Mouse (Mus musculus): ENCODE measurements at regions not wholly inside any gene's neighbourhood (a gene's known extent, or its start where the extent isn't known, plus 50 kb on each side); places are given as distances from the start of the nearest gene placed in this dataset.

DNA sequence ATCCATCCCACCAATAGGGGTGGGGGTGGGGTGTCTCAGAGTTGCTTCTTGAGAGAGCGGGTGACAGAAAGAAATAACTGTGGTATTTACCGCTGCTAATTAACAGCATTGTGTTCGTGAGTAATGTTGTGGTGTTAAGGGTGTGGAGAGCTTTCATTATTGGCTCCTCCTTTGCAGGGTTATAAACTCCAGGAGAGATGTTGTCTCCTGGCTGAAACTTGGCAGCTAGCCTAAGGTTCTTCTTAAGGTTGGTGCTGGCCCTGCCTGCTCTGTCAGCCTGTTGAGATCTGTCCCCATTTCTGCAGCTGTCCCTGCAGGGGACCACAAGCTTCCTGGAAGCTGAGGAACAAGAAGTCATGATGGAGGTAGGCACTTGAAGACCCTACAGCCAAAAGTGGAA is 120.6 kb downstream of the Sox9 start:
- 78% methylated on average over 3 of the region's 3 CpGs for WGBS
- Histone ChIP-seq H3K9me3 (no peaks in the 10 kb centered on the region), H3K4me3 (replicated peaks) (no peak overlapping the region), H3K4me1 (no peaks in the 10 kb centered on the region), H3K27me3 (no peaks in the 10 kb centered on the region), H3K4me2 (no peak overlapping the region), H3K9ac (no peak overlapping the region), H3K36me3 (replicated peaks) (no peaks in the 10 kb centered on the region), H3K27ac (no peak overlapping the region)
- ATAC-seq (ENCODE audit: low FRiP score), result no peak

DNA sequence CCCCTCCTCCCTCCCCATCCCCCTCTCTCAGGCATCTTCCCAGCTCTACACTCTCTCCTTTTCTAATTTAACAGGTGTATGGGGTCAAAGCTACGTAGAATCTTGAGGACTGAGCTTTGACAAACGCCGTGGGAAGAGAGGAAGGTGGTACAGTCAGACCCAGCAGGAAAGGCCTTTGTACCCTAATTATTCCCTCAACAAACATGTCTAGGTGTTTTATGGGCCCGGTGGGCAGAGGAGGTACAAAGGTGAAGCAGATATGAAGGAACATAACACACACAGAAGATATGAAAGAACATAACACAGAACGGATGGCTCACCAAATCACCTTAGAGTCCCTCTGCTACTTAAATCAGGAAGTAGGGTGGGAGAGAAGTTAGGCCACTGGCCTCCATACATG is 128.3 kb downstream of the Sox9 start:
- H3K9ac ChIP-seq, result no peak overlapping the region
- no peaks in the 10 kb centered on the region for H3K9me3 ChIP-seq
- no peak for ATAC-seq (ENCODE audit: low FRiP score)
- no peak overlapping the region for H3K27ac ChIP-seq
- H3K4me3 ChIP-seq (replicated peaks), result no peak overlapping the region
- no peaks in the 10 kb centered on the region for H3K4me1 ChIP-seq
- H3K36me3 ChIP-seq (replicated peaks), result no peaks in the 10 kb centered on the region
- H3K4me2 ChIP-seq, result no peak overlapping the region
- no peaks in the 10 kb centered on the region for H3K27me3 ChIP-seq
- 80% methylated on average over 5 of the region's 5 CpGs for WGBS

DNA sequence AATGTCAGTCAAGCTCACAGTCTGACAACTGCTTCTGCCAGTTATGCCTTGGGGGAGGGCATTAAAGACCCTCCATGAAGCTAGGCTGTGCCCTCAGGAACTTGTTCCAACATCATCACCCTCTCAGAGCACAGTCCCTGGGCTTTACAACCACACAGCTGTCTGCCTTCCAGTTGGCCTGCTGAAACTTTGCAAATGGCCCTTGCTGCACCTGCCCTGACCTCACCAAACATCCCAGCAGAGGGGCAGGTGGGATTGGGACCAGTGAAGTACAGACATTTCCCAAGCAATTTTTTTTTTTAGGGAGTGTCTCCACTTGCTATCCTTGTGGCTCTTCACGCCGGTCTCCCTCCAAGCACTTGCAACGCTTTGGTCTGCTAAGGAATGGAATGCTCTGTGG is 130.9 kb downstream of the Sox9 start:
- Histone ChIP-seq H3K4me3 (replicated peaks) (no peak overlapping the region), H3K4me1 (no peaks in the 10 kb centered on the region), H3K27ac (no peak overlapping the region), H3K4me2 (no peak overlapping the region), H3K9ac (no peak overlapping the region), H3K27me3 (no peaks in the 10 kb centered on the region), H3K36me3 (replicated peaks) (no peaks in the 10 kb centered on the region), H3K9me3 (no peaks in the 10 kb centered on the region)
- WGBS, result 80% methylated on average over 3 of the region's 3 CpGs
- ATAC-seq (ENCODE audit: low FRiP score), result no peak

DNA sequence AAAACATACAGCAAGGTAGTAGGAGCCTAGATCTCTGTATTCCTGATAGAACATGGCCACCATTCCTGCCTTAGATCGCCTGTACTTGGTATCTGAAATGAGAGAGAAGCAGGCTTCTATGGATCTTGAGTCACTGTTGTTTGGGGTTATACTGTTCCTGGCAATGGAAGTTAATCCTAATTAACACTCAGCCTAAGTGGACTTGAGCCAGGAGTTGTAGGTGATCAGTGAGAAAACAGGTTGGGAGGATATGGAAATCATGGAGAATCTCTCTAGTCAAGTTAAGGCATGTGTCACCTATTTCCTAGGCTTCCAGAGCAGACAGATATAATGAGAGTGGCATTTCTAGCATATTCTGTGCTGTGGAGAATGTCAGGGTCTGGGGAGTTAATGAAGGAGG is 134.9 kb downstream of the Sox9 start:
- no peak for ATAC-seq (ENCODE audit: low FRiP score)
- no peak overlapping the region for H3K4me2 ChIP-seq
- H3K36me3 ChIP-seq (replicated peaks), result no peaks in the 10 kb centered on the region
- H3K4me1 ChIP-seq, result no peaks in the 10 kb centered on the region
- no peaks in the 10 kb centered on the region for H3K9me3 ChIP-seq
- H3K4me3 ChIP-seq (replicated peaks), result no peak overlapping the region
- H3K27ac ChIP-seq, result no peak overlapping the region
- no peaks in the 10 kb centered on the region for H3K27me3 ChIP-seq
- 86% methylated on average over 1 of the region's 1 CpGs for WGBS
- H3K9ac ChIP-seq, result no peak overlapping the region

DNA sequence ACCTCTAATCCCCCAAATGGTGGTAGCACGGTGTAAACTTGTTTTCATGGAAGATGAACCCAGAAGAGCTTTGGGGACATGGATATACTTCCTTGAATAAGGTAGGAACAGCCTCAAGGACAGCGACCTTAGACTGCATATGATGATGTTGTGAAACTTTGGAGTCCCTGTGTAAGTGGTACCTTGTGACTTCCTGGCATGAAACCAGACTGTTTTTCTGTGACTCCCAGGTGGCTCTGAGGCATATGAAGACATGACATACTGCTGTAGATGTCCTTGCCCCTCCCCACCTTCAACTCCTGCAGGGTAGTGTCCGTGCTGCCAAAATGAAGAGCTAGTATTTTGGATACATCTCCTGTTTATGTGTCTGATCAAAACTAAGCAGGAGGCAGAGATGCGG is 138.1 kb downstream of the Sox9 start:
- 89% methylated on average over 4 of the region's 4 CpGs for WGBS
- no peaks in the 10 kb centered on the region for H3K9me3 ChIP-seq
- H3K4me3 ChIP-seq (replicated peaks), result no peak overlapping the region
- H3K4me2 ChIP-seq, result no peak overlapping the region
- H3K9ac ChIP-seq, result no peak overlapping the region
- H3K27ac ChIP-seq, result no peak overlapping the region
- peaks cover 5% of the 10 kb centered on the region; the same call in 1 of the 2 replicates for H3K4me1 ChIP-seq
- no peak for ATAC-seq (ENCODE audit: low FRiP score)
- no peaks in the 10 kb centered on the region for H3K27me3 ChIP-seq
- no peaks in the 10 kb centered on the region for H3K36me3 ChIP-seq (replicated peaks)

DNA sequence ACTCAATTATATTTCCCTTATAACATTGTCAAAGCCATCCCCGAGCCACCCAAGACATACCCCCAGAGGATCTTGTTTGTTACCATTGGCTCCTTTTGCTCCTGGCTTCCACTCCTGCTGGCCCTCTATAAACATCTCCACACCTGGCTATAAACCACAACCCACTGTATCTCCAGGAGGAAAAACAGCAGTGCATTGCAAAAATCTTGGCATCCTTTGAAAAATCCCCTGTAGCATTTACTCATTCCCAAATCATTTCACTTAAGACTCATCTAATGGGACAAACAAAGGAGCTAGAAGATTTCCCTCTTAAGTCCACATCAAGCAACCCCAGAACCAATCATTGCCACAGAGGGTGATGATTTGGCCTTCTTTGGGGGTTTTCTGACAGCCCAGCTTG is 142.6 kb downstream of the Sox9 start:
- no peak overlapping the region for H3K9ac ChIP-seq
- no peak overlapping the region for H3K4me2 ChIP-seq
- H3K9me3 ChIP-seq, result no peaks in the 10 kb centered on the region
- WGBS, result 87% methylated on average over 1 of the region's 1 CpGs
- no peaks in the 10 kb centered on the region for H3K27me3 ChIP-seq
- H3K36me3 ChIP-seq (replicated peaks), result no peaks in the 10 kb centered on the region
- no peak overlapping the region for H3K27ac ChIP-seq
- H3K4me1 ChIP-seq, result peaks cover 7% of the 10 kb centered on the region; the same call in 1 of the 2 replicates
- ATAC-seq (ENCODE audit: low FRiP score), result no peak
- no peak overlapping the region for H3K4me3 ChIP-seq (replicated peaks)

DNA sequence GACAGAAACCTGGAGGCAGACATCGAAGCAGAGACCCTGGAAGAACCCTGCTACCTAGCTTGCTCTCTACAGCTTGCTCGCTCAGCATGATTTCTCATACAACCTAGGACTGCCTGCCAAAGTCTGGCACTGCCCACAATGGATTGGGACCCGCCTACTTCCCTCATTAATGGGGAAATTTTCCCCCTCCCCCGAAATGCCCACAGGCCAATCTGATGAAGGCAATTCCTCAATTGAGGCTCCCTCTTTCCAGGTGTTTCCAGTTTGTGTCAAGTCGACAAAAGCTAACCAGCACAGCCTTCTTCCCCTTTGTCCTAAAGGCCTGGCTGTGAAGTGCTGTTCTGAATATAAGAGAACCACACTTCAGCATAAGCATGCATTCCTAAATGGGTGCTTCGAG is 143.1 kb downstream of the Sox9 start:
- H3K27me3 ChIP-seq, result no peaks in the 10 kb centered on the region
- peaks cover 7% of the 10 kb centered on the region; the same call in 1 of the 2 replicates for H3K4me1 ChIP-seq
- 48% methylated on average over 6 of the region's 6 CpGs for WGBS
- H3K9ac ChIP-seq, result no peak overlapping the region
- H3K4me3 ChIP-seq (replicated peaks), result no peak overlapping the region
- no peaks in the 10 kb centered on the region for H3K9me3 ChIP-seq
- no peak overlapping the region for H3K4me2 ChIP-seq
- no peak overlapping the region for H3K27ac ChIP-seq
- peak; percentile 64; the same call in 1 of the 2 replicates for ATAC-seq (ENCODE audit: low FRiP score)
- H3K36me3 ChIP-seq (replicated peaks), result no peaks in the 10 kb centered on the region

DNA sequence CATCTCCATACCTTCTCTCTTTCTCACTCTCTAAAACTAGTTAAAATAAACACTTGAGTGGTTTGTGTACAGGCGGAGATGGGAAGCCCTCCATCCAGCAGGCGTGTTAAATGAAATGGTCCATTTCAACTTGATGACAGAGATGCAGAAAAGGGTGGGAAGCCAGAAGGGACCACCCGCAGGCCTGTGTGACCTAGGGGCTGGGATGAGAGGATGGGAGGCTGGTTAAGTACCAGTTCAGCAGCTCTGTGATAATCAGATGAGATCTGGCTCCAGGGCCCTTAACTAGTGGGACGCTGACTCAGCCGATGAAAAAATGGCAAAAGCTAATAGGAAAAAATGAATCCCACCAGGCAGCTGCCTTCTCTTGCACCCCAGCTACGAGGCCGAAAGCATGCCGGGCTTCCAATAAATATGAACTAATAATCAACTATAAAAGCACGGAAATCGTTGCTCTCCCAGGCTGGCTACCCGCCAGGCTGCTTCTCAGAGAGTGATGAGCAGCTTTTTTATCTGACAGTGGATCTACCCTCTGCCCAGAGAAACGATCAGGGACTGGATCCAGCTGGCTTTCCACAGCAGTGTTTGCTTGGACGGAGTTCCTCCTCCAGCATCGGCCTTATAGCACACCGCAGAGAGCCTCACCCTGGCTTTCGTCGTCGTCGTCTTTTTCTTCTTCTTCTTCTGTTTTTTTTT is 144.5 kb downstream of the Sox9 start:
- Histone ChIP-seq H3K27me3 (no peaks in the 10 kb centered on the region), H3K4me2 (no peak overlapping the region)
- 87% methylated on average over 19 of the region's 19 CpGs for WGBS

DNA sequence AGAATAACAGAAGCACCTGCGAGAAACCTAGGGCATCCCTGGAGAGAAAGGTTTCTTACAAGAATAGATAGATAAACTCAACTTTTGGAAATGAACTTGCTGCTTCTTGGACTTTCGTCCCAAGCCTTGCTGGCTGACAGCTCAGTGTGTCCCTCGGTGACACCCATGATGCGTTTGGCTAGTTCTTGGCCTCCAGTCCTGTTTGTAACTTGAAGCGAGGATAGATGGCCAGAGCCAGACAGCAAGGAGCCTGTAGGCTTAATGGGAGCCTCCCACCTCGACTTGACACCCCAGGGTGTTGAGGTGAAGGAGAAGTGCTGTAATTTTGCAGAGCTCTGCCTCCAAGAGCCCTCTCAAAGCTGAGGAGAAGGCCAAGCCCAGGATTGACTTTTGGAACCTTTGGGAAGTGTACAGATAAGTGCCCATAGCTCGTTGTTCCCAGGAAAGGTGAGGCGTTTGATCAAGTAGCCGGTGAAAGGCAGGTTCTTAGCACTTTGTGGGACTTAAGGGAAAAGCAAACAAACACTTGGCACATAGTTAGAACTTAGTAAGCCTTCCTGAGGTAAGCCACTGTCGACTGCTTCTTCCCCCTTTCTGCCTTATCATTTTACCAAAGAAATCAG is 148.3 kb downstream of the Sox9 start:
- Histone ChIP-seq H3K27me3 (no peaks in the 10 kb centered on the region), H3K36me3 (replicated peaks) (no peaks in the 10 kb centered on the region), H3K4me3 (replicated peaks) (no peak overlapping the region), H3K9me3 (no peaks in the 10 kb centered on the region), H3K4me1 (peaks cover under 1% of the 10 kb centered on the region; the same call in 1 of the 2 replicates), H3K9ac (no peak overlapping the region), H3K27ac (no peak overlapping the region), H3K4me2 (no peak overlapping the region)
- WGBS, result 82% methylated on average over 10 of the region's 10 CpGs
- no peak for ATAC-seq (ENCODE audit: low FRiP score)

More for the DNA sequence above, 144.5 kb downstream of the Sox9 start:
- ATAC-seq (ENCODE audit: low FRiP score), result no peak
- H3K9ac ChIP-seq, result no peak overlapping the region
- no peak overlapping the region for H3K27ac ChIP-seq
- peaks cover 7% of the 10 kb centered on the region; the same call in 1 of the 2 replicates for H3K4me1 ChIP-seq
- no peaks in the 10 kb centered on the region for H3K9me3 ChIP-seq
- no peaks in the 10 kb centered on the region for H3K36me3 ChIP-seq (replicated peaks)
- H3K4me3 ChIP-seq (replicated peaks), result no peak overlapping the region

DNA sequence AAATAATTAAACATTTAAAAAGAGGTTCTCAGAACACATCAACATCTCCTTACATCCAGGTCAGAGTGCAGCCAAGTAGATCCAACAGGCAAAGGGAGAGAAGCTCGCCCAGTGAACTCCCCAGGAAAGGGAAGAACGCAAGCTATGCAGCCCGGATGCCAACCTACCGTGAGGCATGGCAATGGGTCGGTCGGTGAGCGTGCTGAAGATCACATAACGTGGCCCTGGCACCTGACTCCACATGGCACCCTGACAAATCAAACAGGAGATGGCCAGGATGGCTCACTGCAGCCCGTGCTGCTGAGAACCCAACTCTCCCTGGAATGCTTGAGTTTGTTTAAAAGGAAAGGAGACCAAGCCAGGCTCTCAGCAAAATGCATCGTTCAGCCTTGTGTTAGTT is 156.0 kb downstream of the Sox9 start:
- ATAC-seq (ENCODE audit: low FRiP score), result no peak
- H3K27me3 ChIP-seq, result no peaks in the 10 kb centered on the region
- no peak overlapping the region for H3K9ac ChIP-seq
- no peak overlapping the region for H3K4me2 ChIP-seq
- no peak overlapping the region for H3K27ac ChIP-seq
- H3K36me3 ChIP-seq (replicated peaks), result no peaks in the 10 kb centered on the region
- H3K4me1 ChIP-seq, result no peaks in the 10 kb centered on the region
- no peaks in the 10 kb centered on the region for H3K9me3 ChIP-seq
- no peak overlapping the region for H3K4me3 ChIP-seq (replicated peaks)
- 96% methylated on average over 10 of the region's 10 CpGs for WGBS

DNA sequence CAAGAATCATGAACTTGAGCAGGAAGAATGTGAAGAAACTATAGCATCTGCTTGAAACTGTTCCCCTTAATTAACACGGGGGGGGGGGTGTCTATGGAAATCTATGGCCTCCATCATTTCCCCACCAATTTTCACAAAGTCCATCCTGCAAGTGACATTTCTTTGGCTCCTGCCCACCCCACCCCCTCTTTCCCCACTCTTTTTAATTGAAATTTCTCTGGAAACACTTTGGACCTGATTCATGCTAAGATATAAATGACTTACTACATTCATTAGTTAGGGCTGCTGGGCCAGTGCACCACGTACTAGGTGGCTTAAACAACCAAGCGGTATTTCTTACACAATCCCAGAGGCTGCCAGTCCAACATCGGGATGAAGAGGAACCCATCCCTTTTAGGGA is 169.4 kb downstream of the Sox9 start:
- Histone ChIP-seq H3K9me3 (no peaks in the 10 kb centered on the region), H3K4me2 (no peak overlapping the region), H3K9ac (no peak overlapping the region), H3K4me1 (peaks cover 22% of the 10 kb centered on the region), H3K36me3 (replicated peaks) (no peaks in the 10 kb centered on the region), H3K27me3 (no peaks in the 10 kb centered on the region), H3K27ac (no peak overlapping the region), H3K4me3 (replicated peaks) (no peak overlapping the region)
- WGBS, result 67% methylated on average over 4 of the region's 4 CpGs
- no peak for ATAC-seq (ENCODE audit: low FRiP score)

DNA sequence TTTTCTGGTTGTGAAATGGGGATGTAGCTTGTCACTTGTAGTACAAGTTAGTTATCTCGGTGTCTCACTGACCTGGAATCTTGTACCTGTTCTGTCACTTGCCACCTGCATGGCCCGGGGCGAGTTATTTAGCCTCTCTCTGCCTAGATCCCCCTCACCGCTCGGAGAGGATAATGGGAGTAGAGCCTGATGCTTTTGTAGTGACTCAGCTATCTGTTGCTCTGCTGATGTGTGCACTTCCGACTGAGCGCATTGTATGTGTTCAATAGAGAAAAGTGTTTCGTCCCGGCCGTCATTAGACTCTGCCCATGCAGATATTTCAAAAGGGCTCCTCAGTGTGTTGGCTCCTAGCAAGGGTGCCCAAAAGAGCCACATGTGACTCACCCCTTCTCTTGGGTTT is 170.3 kb downstream of the Sox9 start:
- Histone ChIP-seq H3K9me3 (no peaks in the 10 kb centered on the region), H3K4me2 (no peak overlapping the region), H3K4me3 (replicated peaks) (no peak overlapping the region), H3K4me1 (peaks cover 29% of the 10 kb centered on the region), H3K9ac (no peak overlapping the region), H3K27me3 (no peaks in the 10 kb centered on the region), H3K36me3 (replicated peaks) (no peaks in the 10 kb centered on the region), H3K27ac (no peak overlapping the region)
- no peak for ATAC-seq (ENCODE audit: low FRiP score)
- WGBS, result 46% methylated on average over 10 of the region's 10 CpGs

DNA sequence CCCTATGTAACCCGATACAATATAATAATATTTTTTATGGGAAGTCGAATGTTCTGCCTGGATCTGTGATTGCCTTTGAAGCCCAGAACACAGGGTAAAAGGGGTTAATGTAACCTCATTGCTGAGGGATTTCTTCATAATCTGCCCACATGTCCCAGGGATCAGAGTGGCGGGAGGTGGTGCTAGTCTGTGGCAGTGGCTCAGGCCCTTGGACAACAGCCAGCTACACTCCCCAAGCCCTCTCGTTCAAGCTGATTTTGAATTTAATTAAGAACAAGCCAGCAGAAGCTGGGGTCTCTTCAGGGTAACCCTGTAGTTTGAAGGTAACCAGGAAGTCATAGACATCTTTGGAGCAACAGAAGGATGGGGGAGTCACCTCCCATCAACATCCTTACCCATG is 171.5 kb downstream of the Sox9 start:
- Histone ChIP-seq H3K9ac (no peak overlapping the region), H3K27me3 (no peaks in the 10 kb centered on the region), H3K4me2 (no peak overlapping the region), H3K4me1 (peaks cover 35% of the 10 kb centered on the region), H3K4me3 (replicated peaks) (no peak overlapping the region), H3K9me3 (no peaks in the 10 kb centered on the region), H3K27ac (no peak overlapping the region), H3K36me3 (replicated peaks) (no peaks in the 10 kb centered on the region)
- ATAC-seq (ENCODE audit: low FRiP score), result no peak
- 49% methylated on average over 4 of the region's 4 CpGs for WGBS
